Mouse (Mus musculus) brain, embryonic 14.5 days (tissue): ENCODE results near the gene Slc22a12. TPM values are rescaled to one million over a fixed set of nuclear protein-coding genes. Genes with fewer than 3 reads are reported as not detected.

Experiments used
- DNase-seq: peaks from one replicate; pipeline ENCODE4 v3.0.0-alpha.2; 2011; ENCODE audit warnings: low read depth
- CTCF ChIP-seq: fragments of 200-500 bp; IDR thresholded peaks from 2 replicates; pipeline ENCODE4 v1.5.1; 2012; ENCODE audit warnings: inconsistent platforms, mild to moderate bottlenecking, moderate library complexity, borderline replicate concordance; ENCODE audit not compliant: insufficient read depth, insufficient read length; ENCODE audit errors: extremely low read depth
- POLR2A ChIP-seq: fragments of 200-500 bp; IDR thresholded peaks from 2 replicates; pipeline ENCODE4 v1.6.1; 2012; ENCODE audit warnings: mild to moderate bottlenecking, inconsistent platforms, borderline replicate concordance; ENCODE audit not compliant: poor library complexity, insufficient read depth, insufficient read length, severe bottlenecking; ENCODE audit errors: extremely low read depth
- polyA plus RNA-seq: library from polyadenylated mRNA; depleted of rRNA; stranded (reverse); fragments of >200 nt; gene quantifications from 2 replicates; pipeline ENCODE4 v1.2.3, GENCODE M21; 2012

Gene Slc22a12
- polyA plus RNA-seq, 1 experiment, result not detected

DNA sequence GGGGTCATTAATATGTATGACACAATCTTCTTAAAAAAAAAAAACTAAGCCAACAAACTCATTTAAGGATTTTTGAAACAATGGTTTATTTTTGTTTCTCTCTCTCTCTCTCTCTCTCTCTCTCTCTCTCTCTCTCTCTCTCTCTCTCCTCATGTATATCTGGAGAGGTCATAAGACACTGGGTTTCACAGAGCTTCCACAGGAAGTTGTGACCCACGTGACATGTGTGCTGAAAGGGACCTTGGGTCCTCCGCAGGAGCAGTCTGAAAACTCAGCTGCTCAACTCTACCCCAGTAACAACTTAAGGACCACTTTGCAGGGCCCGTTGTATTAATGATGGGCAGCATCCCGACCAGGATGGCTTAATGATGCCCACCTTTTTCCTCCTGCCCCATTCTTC lies 8.4 kb upstream of the Slc22a12 start:
- no peak for TF ChIP-seq POLR2A
- no peak for TF ChIP-seq CTCF

DNA sequence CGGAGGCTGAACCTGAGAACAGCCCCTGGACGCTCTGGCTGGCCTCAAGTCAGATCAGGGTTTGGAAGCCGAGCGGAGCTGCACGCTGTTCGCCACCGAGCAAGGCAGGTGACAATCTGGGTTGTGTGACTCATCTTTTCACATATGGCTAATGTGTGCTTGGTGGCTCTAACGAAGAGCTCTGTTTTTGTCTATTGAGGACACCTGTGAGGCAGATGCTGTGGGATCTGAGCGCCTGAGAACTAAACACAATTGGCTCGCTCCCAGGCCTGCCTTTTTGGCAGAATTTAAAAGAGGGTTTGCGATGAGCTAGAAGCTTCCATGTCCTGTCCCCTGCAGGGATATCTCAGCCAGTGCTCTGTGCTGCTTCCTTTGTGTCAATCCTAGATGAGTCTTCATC lies 6.7 kb upstream of the Slc22a12 start:
- no peak for TF ChIP-seq POLR2A
- no peak for TF ChIP-seq CTCF

More for the DNA sequence above, 8.4 kb upstream of the Slc22a12 start:
- DNase-seq, result no peak

GRCm38 (mm10) chr19:6548431-6549410 lies 5.9 kb upstream of the Slc22a12 start:
- no peak for TF ChIP-seq POLR2A
- no peak for TF ChIP-seq CTCF
- DNase-seq, result peak; percentile 67

More for the DNA sequence above, 6.7 kb upstream of the Slc22a12 start:
- peak; percentile 55 for DNase-seq

GRCm38 (mm10) chr19:6547801-6548200 lies 5.0 kb upstream of the Slc22a12 start:
- no peak for DNase-seq
- TF ChIP-seq POLR2A, result no peak
- TF ChIP-seq CTCF, result no peak

DNA sequence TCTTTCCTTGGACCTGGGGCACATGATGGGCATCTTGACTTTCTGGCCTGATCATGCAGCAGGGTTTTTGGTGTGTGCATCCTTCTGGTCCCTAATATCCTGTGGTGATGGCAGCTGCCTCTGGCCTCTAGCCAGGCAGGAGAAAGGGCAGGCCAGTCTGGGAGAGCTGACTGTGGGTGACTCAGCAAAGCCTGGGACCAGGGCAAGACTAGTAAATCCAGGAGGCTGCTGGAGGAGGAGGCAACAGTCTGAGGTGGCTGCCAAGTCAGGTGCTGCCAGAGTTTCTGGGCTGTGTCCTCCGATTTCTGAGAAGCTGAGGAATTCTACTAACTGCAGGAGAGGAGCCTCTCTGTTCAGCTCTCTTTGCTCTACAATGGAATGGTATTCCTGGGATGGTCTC lies 3.3 kb upstream of the Slc22a12 start:
- TF ChIP-seq CTCF (no peak), POLR2A (no peak)
- no peak for DNase-seq

DNA sequence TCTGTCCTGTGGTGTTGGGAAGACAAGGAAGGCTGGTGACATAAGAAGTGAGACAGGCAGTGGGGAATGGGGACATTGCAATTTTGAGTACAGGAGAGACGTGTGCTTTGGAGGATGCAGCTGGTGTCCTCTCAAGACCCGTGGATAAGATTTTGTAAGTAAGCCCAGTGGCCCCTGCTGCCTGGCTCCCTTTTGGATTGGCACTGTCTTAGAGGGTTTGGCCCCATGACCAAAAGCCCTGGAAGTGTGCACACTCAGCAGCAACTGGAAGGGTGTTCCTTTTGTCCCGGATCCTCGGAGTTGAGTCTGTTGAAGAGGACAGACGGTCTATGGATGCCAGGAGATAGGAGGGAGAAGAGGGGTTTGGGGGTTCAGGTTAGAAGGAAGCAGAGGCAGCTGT lies 2.6 kb upstream of the Slc22a12 start:
- TF ChIP-seq CTCF, result no peak
- TF ChIP-seq POLR2A, result no peak
- DNase-seq, result no peak

DNA sequence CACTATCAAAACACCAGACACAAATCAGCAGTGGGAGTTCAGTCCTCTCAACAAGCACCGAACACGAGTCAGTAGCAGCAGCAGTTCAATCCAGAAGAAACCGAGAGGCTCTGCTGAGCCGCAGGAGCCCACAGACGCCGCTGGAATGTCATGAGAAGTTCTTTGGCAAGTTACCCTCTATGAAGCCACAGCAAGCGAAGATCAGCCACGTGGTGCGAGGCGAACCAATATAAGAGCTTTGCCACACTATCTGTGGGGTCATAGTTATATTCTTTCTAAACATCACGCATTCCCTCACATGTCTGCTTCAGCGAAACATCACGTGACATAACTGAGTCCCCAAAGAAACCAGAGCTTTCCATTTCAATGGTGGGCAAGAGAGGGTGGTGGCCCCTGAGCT lies 1.9 kb upstream of the Slc22a12 start:
- no peak for DNase-seq
- no peak for TF ChIP-seq POLR2A
- no peak for TF ChIP-seq CTCF

GRCm38 (mm10) chr19:6543518-6543917 lies 686 bp upstream of the Slc22a12 start:
- TF ChIP-seq CTCF (no peak), POLR2A (no peak)
- no peak for DNase-seq

GRCm38 (mm10) chr19:6543035-6543383 lies 177 bp upstream of the Slc22a12 start:
- DNase-seq, result no peak
- no peak for TF ChIP-seq CTCF
- no peak for TF ChIP-seq POLR2A

GRCm38 (mm10) chr19:6541521-6541920 lies 1.3 kb downstream of the Slc22a12 start:
- no peak for TF ChIP-seq POLR2A
- no peak for TF ChIP-seq CTCF
- DNase-seq, result no peak

GRCm38 (mm10) chr19:6540191-6540590 lies 2.6 kb downstream of the Slc22a12 start:
- TF ChIP-seq CTCF (no peak), POLR2A (no peak)
- no peak for DNase-seq

DNA sequence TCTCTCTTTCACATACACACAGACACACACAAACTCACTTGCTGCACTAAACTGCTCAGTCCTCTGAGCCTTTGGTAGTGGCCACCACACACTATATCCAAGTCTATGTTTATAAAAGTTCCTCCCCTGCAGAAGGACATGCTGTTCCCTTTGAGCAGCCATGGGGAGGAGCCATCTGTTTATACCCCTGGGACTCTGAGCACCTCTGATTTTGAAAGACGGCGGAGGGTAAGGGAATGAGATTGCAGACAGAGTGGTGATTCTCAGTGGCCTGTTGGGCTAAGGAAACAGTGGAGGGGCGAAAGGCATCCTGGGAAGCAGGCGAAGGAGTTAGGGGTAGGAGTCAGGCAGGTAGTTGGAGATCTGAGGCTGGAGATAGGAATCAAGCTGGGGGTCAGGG lies 3.2 kb downstream of the Slc22a12 start:
- TF ChIP-seq POLR2A, result no peak
- no peak for TF ChIP-seq CTCF
- DNase-seq, result no peak

- DNase-seq, result no peak
- TF ChIP-seq POLR2A, result no peak
- TF ChIP-seq CTCF, result no peak
Measured at GRCm38 (mm10) chr19:6538546-6538945, 4.3 kb downstream of the Slc22a12 start.
